Mouse (Mus musculus): ENCODE data around the gene Ptprg.
"Not testable (repeated sequence)": the region's sequence is repeated elsewhere in the genome, so short reads cannot be mapped to it uniquely, and the experiment has no call there.

Ptprg gene

DNA sequence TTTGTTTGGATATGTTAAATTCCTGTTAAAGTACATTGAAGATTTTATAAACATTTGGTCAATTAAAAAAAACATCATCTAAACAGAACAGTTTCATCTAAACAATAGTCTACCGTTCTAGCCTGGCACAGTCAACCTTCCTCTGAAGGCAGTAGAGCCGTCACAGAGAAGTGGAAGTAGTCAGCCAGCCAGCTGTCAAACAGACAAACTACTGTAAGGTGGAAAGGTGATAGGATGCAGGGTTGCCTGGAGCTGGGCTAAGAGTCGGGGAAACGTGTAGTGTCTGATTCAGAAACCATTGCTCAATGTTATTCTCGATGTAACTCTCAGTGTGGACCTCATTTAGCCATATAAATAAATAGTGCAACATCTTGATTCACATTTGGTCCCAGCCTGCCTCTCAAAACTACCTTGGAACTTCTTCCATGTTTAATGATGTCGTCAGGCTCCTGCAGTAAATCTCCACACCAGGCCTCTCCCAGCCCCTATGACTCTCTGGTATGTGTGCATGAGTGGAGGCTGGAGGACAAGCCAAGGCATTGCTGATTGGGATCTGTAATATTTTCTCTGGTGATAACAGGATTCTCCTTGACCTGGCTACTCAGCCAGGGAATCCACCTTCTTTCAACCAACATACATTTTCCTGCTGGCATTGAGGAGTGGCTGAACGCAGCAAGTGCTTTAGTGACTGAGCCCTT lies 178.0 kb downstream of the Ptprg start:
- DNase-seq (ENCODE audit: low read depth in 2 of 2, low spot score in 2 of 2), result no peak

DNA sequence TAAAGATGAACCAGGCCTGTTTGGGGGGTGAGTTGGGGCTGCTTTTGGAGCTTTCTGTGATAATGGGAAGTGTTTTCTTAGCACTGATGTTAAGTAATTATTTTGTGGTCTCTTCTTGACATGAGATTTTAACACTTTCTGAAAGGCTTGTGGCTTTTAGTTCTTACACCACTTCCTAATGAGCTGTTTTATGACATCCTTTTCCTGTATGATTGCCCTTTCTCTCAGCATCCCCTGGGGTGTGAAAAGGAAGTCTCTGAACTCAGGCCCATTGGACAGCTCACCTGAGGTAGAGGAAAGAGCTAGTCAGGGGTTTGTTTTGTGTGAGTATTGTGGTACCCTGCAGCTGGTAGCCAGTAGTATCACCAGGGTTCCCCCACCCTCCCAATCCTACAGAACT lies 179.0 kb downstream of the Ptprg start:
- DNase-seq (ENCODE audit: low read depth in 2 of 2, low spot score in 2 of 2), result no peak

DNA sequence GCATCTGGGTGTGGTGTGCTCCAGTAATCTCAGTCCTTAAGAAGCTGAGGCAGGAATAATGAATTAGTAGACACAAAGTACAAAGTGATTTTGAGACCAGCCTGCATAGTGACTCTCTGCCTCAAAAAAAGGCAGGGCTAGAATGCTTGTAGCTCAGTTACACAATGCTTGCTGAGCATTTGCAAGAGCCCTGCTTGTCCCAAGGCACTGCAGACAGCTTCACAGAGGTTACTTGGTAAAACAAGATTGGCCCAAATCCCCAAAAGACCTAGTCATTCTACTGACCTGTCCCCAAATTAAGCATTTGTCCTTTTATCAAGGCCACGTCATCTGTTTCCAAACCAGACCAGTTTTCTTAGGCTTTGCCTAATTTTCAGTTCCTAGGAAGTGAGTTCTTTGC lies 190.4 kb downstream of the Ptprg start:
- no peak for DNase-seq (ENCODE audit: low read depth in 2 of 2, low spot score in 2 of 2)

DNA sequence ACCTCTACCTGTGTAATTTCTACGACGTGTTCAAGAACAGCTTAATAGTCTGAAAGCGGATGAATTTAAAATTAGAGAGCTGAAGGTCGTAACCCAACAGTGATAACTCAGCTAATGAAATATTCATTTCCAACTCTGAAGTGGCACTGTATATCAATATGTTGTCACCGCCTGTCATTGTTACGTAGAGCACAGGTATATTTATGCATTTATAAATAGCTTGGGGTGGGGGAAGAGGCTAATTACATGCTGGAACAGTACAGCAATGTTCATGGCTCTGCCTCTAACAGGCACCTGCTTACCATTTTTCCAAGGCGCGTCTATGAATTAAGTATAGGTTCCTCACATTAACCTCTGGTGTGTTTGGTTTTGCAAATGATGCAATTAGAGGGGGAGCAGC lies 199.3 kb downstream of the Ptprg start:
- no peak for DNase-seq (ENCODE audit: low read depth in 2 of 2, low spot score in 2 of 2)

DNA sequence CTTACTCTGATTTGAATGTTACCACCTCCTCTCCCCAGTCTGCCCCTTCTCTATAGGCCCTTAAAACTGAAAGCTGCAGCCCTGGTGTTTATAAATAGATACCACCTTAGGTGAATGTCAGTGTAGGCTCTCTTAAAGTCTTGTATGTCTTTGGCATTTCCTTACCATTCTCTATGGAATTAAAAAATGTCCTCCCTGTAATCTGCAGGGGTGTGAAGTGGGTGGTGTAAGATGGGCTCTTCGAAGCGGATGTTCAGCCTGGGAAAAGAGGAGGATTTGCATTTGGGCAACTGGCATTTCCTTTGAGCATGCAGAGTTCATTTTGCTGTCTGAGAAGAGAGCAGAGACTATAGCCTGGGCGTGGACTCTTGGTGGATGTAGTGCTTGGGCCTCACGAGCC lies 201.3 kb downstream of the Ptprg start:
- no peak for DNase-seq (ENCODE audit: low read depth in 2 of 2, low spot score in 2 of 2)

DNA sequence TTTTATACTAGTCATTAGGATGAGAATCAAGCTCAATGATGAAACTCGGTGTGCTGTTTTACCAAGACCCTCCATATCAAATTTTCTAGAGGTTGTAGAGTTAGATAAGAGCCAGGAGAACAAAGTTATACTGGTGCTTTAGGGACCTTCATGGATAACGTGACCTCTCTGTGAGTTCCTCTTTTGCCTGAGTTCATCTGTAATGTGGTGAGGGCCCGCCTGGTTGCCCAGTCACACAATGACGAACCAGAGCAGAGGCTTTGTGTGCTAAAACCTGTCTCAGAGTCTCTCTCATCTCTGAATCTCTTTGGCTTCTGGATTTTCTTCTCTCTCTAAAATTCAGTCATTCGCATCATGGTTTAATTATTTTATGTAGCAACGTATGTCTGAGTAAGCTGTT lies 204.9 kb downstream of the Ptprg start:
- no peak for DNase-seq (ENCODE audit: low read depth in 2 of 2, low spot score in 2 of 2)

DNA sequence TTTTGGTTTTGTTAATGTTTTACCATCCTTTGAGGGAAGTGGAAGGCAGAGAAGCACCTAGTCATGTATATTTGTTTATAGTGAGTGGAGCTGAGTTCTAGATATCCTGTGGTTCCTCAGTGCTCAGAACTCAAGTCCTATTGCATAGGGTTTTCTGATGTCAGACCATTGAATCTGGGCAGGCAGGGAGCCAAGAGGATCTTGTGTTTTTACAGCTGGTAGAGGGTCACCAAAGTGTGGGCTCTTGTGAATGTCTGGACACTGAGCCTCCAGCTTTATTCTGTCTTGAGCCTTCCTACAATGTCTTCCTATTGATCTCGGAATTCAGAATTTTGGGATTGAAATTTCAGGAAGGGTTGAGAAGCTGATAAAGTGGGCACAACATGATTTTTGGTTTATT lies 206.0 kb downstream of the Ptprg start:
- DNase-seq (ENCODE audit: low read depth in 2 of 2, low spot score in 2 of 2), result no peak

DNA sequence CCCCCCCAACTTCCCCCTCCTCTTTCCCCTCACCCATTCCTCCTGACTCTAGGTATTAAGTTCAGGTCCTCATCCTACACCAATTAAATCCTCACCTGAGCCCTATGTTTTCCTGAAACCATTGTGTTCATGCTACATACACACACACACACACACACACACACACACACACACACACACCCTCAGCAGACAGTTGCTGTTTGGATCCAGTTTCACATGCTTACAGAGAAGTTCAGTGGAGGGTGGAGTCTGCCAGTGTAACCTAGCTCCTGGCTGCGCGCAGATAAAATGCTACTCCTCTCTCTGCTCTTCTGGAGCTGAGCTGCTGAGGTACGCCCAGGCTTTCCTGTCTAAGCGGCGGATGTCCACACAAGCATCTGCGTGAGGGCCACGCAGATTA lies 209.7 kb downstream of the Ptprg start:
- no peak for DNase-seq (ENCODE audit: low read depth in 2 of 2, low spot score in 2 of 2)

DNA sequence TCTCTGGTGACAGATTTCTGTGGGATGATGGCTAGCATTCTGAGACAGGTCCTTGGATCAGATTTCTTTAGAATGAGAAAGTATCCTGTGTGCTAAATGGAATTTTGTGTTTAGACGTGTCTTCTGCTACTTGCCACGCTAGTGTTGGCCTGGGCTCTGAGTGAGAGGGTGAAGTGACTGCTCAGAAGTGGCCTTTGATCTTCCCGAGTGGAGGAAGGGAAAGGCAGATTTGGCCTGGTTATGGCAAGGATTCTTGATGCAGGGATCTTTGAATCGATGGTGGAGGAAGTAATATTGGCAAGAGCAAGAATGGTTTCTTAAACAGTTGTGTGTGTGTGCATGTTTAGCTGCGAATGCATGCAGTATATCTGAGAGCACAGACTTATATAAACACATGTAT lies 219.4 kb downstream of the Ptprg start:
- no peak for DNase-seq (ENCODE audit: low read depth in 2 of 2, low spot score in 2 of 2)

DNA sequence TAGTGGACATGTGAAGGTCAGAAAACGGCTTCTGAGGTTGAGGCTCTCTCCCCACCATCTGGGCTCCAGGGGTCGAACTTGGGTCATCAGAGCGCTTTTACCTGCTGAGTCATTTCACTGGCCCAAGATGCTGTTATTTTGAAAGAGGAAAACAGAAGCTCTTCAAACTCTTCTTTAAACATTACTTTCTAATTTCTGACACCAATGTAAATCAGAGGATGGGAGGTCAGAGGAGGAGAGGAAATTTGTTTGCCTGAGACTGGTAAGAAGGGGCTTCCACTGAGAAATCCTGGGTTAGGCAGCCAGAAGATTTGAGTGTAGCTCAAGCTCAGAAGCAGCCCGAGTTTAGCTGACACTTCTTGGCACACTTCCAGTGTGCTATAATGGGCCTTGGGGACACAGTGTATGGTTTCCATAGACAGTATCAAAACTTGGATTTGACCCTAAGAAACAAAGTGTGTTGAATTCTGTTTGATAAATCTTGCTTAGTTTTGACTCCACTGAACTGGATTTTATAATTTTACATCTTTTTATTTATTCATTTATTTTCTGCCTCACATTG lies 221.2 kb downstream of the Ptprg start:
- DNase-seq (ENCODE audit: low read depth in 2 of 2, low spot score in 2 of 2), result no peak

DNA sequence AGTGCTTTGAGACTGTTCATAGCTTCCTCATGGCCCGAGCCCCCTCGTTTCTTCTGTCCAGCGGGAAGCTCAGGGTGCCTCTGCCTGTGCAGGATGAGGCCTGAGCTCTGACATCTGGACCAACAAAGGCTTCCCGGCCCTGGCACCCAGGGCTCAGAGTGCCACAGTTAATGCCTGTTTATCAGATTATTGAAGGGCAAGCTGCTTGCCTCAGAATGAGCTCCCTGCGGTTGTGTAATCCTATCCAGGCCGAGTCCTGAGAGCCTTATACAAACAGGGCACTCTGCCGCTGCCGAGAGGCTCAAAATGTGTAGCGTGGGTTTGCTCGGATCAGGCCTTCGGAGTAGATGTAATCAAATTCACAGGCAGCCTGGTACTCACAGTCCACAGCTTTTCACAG lies 221.9 kb downstream of the Ptprg start:
- DNase-seq (ENCODE audit: low read depth in 2 of 2, low spot score in 2 of 2), result no peak

DNA sequence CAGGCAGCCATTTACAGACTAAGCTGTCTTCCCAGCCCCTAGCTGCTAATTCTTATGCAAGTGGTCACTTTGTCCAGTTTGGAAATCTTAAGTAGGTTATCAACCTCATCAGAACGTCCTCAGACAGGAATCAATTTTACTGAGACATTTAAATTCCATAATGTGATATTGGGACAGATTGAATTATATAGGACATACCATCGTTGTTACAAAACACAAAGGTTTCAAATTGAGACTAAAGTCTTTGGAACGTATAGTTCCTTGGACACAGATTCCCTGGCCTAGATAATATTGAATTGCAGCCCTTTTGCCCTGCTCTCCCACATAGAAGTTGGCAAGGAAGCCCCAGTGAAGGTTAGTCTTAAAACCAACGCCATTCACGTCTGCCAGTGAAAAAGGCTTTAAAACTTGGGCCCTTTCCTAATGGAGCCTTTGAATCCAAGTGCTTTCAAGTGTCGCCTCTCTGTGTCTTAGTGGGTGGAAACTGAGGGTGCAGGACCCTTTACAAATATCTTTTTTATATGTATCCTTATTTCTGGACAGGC lies 222.7 kb downstream of the Ptprg start:
- DNase-seq (ENCODE audit: low read depth in 2 of 2, low spot score in 2 of 2), result no peak

DNA sequence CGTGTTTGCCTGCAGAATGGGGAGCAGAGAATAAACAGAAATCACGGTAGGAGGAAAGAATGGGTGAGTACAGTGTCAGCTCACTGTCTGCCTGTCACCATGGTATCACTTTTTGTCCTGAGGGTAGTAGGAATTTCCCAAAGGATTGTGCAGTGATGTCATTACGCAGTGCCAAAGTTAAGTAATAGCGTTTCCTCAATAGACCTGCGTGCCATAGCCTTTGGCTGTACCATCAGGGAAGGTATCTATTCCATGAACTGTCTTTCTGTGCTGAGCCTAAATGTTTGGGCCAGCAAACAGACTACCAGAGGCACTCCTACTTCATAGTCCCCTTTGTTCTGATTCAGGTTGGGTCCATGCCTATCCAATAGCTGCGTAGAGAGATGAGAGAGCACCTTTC lies 223.2 kb downstream of the Ptprg start:
- DNase-seq (ENCODE audit: low read depth in 2 of 2, low spot score in 2 of 2), result no peak

DNA sequence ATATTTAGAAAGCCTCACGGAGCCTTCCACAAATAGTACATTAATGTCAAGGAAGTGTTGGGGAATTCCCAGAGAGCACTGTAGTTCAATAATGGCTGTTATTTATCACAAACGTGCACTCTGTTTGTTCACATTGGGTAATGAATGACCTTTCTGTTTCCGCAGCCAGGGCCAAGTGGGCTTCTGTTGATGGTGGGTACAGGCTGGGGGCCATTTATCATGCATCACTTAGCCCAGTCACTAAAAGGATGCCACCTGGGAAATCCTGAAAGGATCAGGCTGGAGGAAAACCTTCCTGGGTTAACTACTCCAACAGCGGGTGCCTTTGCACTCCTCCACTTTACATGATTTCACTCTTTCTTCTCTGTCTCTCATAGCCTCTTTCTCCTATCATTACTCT lies 237.9 kb downstream of the Ptprg start:
- no peak for DNase-seq (ENCODE audit: low read depth in 2 of 2, low spot score in 2 of 2)

DNA sequence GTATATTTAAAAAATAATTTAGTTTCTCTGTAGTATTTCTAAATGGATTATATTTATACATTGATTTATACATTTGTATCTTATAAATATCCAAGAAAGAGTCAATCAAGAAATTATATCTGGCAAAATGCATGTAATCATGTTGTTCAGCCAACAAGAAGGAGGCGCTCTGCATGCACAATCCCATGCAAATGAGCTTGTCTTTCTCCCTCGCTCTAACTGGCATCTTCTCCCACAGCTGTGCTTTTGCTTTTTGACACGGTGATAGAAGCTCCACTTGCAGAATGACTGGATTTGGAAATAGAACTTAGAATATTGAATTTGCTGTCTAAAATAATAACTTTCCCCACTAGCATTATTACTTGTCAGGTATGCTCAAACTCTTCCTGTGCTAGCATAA lies 240.5 kb downstream of the Ptprg start:
- DNase-seq (ENCODE audit: low read depth in 2 of 2, low spot score in 2 of 2), result no peak

DNA sequence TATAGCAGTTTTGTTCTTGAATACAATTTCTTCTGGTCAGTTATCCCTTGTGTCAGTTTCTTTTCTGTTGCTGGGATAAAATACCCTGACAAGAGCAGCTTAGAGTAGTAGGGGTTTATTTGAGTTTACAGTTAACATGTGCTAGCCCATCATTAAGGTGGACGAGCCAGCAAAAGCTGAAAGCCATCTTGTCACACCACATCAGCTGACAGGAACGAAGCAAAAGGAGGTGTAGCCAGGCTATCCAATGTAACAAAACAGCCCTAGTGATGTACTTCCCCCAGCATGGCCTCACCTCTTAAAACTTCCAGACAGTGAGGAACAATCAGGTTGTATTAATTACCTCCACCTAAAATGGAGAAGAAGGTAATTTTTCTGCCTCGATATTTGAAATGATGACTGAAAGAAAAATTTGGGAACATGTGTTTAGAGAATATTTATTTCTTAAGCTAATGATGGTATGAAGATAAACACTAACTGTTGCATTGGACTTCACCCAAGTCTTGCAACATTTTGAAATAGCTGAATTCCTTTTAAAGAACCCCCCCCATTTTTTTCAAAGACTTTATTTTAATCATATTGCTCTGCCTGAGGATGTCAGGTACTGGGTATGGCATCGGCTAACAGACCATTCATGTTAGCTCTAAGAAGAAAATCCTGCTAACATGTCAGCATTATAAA lies 249.2 kb downstream of the Ptprg start:
- no peak for DNase-seq (ENCODE audit: low read depth in 2 of 2, low spot score in 2 of 2)

DNA sequence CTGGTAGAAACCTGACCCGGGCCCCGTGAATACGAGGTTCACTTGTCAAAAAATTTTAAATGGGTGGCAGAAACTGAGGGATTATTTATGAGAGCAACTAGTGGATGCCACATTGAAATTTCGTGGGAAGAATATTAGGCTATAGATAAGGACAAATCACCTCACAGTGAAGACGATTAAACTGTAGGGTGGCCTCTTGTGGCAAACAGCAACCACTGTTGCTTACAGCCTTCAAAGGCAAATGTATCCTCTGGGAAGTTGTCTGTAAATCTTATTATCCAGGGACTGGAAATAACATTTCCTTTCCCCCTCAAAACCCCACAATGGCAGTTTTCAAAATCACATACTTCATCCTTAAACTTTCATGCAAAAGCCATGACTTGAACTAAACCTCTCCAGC lies 253.3 kb downstream of the Ptprg start:
- DNase-seq (ENCODE audit: low read depth in 2 of 2, low spot score in 2 of 2), result no peak

DNA sequence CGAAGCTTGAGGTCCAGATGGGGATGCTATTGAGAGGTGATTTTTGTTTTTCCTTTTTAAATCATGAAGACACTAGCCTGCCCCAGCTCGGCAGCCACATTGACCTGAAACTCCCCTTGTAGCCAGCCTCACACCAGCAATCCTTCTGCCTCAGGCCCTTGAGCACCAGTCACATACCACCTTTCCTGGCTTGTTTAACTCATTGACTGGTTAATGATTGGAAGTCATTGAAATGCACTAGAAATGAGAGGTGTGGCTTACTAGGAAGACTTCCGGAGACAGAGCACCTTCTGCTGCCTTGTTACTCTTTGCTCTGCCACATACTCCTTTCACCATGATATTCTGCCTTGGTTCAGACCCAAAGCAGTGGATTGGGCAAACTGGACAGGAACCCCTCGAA lies 254.1 kb downstream of the Ptprg start:
- DNase-seq (ENCODE audit: low read depth in 2 of 2, low spot score in 2 of 2), result no peak

DNA sequence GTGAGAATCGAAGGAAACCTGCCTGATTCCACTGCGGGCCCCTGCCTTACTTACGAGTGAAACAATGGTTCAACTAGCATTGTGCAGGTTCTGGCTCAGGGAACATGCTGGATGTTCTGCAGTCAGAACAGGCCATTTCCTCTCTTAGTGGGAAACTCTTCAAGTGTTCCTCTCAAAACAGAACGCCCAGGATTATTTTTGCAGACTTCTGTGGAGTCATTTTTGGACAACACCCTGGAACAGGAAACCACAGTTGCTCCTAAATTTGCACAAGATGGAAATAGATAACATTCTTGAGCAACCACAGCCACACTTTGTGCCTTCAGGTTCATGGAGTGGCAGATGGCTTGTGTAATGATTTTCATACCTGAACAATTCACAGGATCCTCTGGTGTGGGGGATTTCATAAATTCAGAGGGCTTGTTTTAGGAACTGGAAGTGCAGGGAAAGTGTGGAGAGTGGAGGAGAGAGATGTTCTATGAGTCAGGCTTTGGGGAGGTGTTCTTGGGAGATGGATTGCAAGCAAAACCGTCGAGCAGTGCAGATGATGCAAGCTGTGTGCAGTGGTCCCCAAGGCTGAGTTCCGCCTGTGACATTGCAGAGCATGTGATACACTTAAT lies 257.9 kb downstream of the Ptprg start:
- no peak for DNase-seq (ENCODE audit: low read depth in 2 of 2, low spot score in 2 of 2)

DNA sequence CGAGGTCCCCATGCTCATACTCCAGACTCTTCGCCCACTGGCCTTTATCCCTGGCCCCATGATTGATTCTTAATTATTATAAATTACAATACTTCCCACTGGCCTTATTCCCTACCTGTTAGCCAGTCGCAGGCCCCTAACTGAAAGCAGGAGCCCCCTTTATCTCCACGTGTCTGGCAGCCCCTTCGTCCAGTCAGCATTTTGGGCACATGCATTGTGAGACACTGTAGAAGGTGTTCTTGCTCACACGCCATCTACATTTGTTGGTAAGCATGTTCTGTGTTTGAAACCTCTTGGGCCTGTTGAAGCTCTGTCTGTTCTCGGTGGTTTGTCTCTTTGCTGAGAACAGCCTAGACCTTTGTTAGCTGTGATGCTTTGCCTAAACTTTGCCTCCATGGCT lies 259.0 kb downstream of the Ptprg start:
- no peak for DNase-seq (ENCODE audit: low read depth in 2 of 2, low spot score in 2 of 2)

DNA sequence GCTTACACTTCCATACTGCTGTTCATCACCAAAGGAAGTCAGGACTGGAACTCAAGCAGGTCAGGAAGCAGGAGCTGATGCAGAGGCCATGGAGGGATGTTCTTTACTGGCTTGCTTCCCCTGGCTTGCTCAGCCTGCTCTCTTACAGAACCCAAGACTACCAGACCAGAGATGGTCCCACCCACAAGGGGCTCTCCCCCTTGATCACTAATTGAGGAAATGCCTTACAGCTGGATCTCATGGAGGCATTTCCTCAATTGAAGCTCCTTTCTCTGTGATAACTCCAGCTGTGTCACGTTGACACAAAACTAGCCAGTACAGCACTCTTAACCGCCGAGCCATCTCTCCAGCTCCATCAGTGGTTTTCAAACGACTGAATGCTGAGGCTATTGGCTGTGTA lies 261.5 kb downstream of the Ptprg start:
- not testable (repeated sequence) for DNase-seq (ENCODE audit: low read depth in 2 of 2, low spot score in 2 of 2)

DNA sequence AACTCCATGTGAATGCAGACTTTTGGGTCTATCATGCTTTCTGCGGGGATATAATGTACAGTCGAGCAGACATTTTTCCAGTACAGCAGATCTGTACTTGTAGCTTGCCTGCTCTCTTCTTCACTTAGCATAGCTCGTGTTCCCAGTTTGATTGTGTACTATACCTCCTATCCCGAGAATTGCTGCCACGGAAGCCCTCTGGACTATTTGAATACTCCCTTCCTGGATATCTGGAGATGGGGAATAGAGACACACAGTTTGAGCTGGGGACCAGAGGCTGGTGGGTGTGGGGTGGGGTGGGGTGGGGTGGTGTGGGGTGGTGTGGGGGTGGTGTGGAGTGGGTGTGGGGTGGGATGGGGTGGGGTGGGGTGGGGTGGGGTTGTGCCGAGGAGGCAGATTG lies 263.9 kb downstream of the Ptprg start:
- DNase-seq (ENCODE audit: low read depth in 2 of 2, low spot score in 2 of 2), result no peak

Data from CD8-positive naive resting alpha-beta T cell, adult 2 months (primary cell).